Mouse (Mus musculus) heart, postnatal 0 days (tissue): Measurements from ENCODE around the gene Gm10272. TPM values are rescaled to one million over a fixed set of nuclear protein-coding genes. Genes with fewer than 3 reads are reported as not detected.

ENCODE experiments used
- ATAC-seq: fragments of 200-750 bp; cut with Nextera tagmentation; 2 replicates; pipeline ENCODE4 v1.8.0; 2017; ENCODE audit warnings: low read depth, moderate number of reproducible peaks, moderate library complexity; ENCODE audit not compliant: insufficient read depth
- DNase-seq: peaks from one replicate; pipeline ENCODE4 v3.0.0-alpha.2; 2016; ENCODE audit warnings: low spot score
- H3K27ac ChIP-seq: fragments of 300-500 bp; sonication (generic); 2 replicates; pipeline ENCODE4 v1.5.1; 2014; ENCODE audit warnings: low read depth, mild to moderate bottlenecking
- H3K27me3 ChIP-seq: fragments of 300-500 bp; sonication (generic); 2 replicates; pipeline ENCODE4 v1.6.1; 2014; ENCODE audit warnings: low read length, mixed read lengths; ENCODE audit not compliant: control insufficient read depth, insufficient read depth
- H3K36me3 ChIP-seq: fragments of 300-500 bp; sonication (generic); replicated peaks from 2 replicates; pipeline ENCODE4 v1.6.1; 2014; ENCODE audit warnings: low read length, mixed read lengths; ENCODE audit not compliant: control insufficient read depth, insufficient read depth
- H3K4me1 ChIP-seq: fragments of 300-500 bp; sonication (generic); 2 replicates; pipeline ENCODE4 v1.6.1; 2014; ENCODE audit warnings: antibody characterized with exemption; ENCODE audit not compliant: control insufficient read depth, insufficient read depth
- H3K4me2 ChIP-seq: fragments of 300-500 bp; sonication (generic); 2 replicates; pipeline ENCODE4 v1.6.1; 2014; ENCODE audit warnings: low read depth, mild to moderate bottlenecking, low read length, moderate library complexity
- H3K4me3 ChIP-seq: fragments of 300-500 bp; sonication (generic); 2 replicates; pipeline ENCODE4 v1.5.1; 2014; ENCODE audit warnings: low read depth, low read length
- H3K9ac ChIP-seq: fragments of 300-500 bp; sonication (generic); replicated peaks from 2 replicates; pipeline ENCODE4 v1.6.1; 2014; ENCODE audit warnings: low read depth, low read length, mixed read lengths
- H3K9me3 ChIP-seq: fragments of 300-500 bp; sonication (generic); replicated peaks from 2 replicates; pipeline ENCODE4 v1.6.1; 2016; ENCODE audit warnings: low read length; ENCODE audit not compliant: control insufficient read depth
- CTCF ChIP-seq: IDR thresholded peaks from 2 replicates; pipeline ENCODE4 v1.5.1; 2016; ENCODE audit warnings: antibody characterized with exemption, control low read depth, low read depth
- EP300 ChIP-seq: IDR thresholded peaks from 2 replicates; pipeline ENCODE4 v1.6.1; 2016; ENCODE audit warnings: antibody characterized with exemption, low read depth
- polyA plus RNA-seq: library from polyadenylated mRNA; unstranded; fragments of >200 nt; fragmentation: Nextera tagmentation; extraction: Ambion mirVana; gene quantifications from 2 replicates; pipeline ENCODE4 v1.2.1, GENCODE M21; 2015
- total RNA-seq: library from RNA; depleted of rRNA; stranded (reverse); fragments of >200 nt; gene quantifications from 2 replicates; pipeline ENCODE4 v1.2.3, GENCODE M21; 2014; ENCODE audit warnings: low replicate concordance; rRNA removed

The Gm10272 gene
- total and polyA plus RNA-seq, 2 experiments from 2014 or later = not detected

- H3K36me3 ChIP-seq = no peaks in the 10 kb centered on the region
- no peaks in the 10 kb centered on the region for H3K27me3 ChIP-seq
- H3K4me3 ChIP-seq = no peak overlapping the region
- no peak overlapping the region for H3K27ac ChIP-seq
- no peak overlapping the region for H3K9ac ChIP-seq
- no peaks in the 10 kb centered on the region for H3K9me3 ChIP-seq
- no peak for ATAC-seq
- DNase-seq = no peak
- TF ChIP-seq CTCF (no peak), EP300 (no peak)
- H3K4me1 ChIP-seq = no peaks in the 10 kb centered on the region
- no peak overlapping the region for H3K4me2 ChIP-seq
These were observed 47.0 kb downstream of the Gm10272 start for GRCm38 (mm10) chr10:77753448-77753847.

Other genes with a start within 250 kb of the Gm10272 start
- gene Fam207a, start 190.8 kb upstream of the Gm10272 start, total RNA-seq = 18.1 and 32.1 TPM in 2 replicates
- gene Fam207a, start 190.8 kb upstream of the Gm10272 start, polyA plus RNA-seq = 16.1 and 16.2 TPM in 2 replicates
- gene Itgb2, start 176.4 kb upstream of the Gm10272 start, total RNA-seq = 0.69 and 12.2 TPM in 2 replicates
- gene Itgb2, start 176.4 kb upstream of the Gm10272 start, polyA plus RNA-seq = 1.4 and 1.5 TPM in 2 replicates
- 117 and 163 TPM in 2 replicates for gene Pttg1ip, start 124.9 kb upstream of the Gm10272 start, total RNA-seq
- 117 and 119 TPM in 2 replicates for gene Pttg1ip, start 124.9 kb upstream of the Gm10272 start, polyA plus RNA-seq
- 112 and 128 TPM in 2 replicates for gene Sumo3, start 100.5 kb upstream of the Gm10272 start, total RNA-seq
- gene Sumo3, start 100.5 kb upstream of the Gm10272 start, polyA plus RNA-seq = 121 and 128 TPM in 2 replicates
- gene Gm49325, start 100.4 kb upstream of the Gm10272 start, total RNA-seq = not detected in 2 replicates
- gene Gm49325, start 100.4 kb upstream of the Gm10272 start, polyA plus RNA-seq = 6.8 and 13.7 TPM in 2 replicates
- 54.1 and 56.4 TPM in 2 replicates for gene Ube2g2, start 84.4 kb upstream of the Gm10272 start, total RNA-seq
- gene Ube2g2, start 84.4 kb upstream of the Gm10272 start, polyA plus RNA-seq = 69.7 and 71.8 TPM in 2 replicates
- 1.1 TPM in 1 of 2 replicates, not detected in the other for gene Tspear, start 20.1 kb upstream of the Gm10272 start, total RNA-seq
- not detected in 2 replicates for gene Tspear, start 20.1 kb upstream of the Gm10272 start, polyA plus RNA-seq
- gene Gm19402, start 15.9 kb upstream of the Gm10272 start, total RNA-seq = not detected in 2 replicates
- gene Gm19402, start 15.9 kb upstream of the Gm10272 start, polyA plus RNA-seq = not detected in 2 replicates
- gene Gm9508, start 9.4 kb upstream of the Gm10272 start, total RNA-seq = not detected in 2 replicates
- not detected in 2 replicates for gene Gm9508, start 9.4 kb upstream of the Gm10272 start, polyA plus RNA-seq
- not detected in 2 replicates for gene Gm10024, start 4.8 kb downstream of the Gm10272 start, total RNA-seq
- gene Gm10024, start 4.8 kb downstream of the Gm10272 start, polyA plus RNA-seq = not detected in 2 replicates
- gene Gm10142, start 9.2 kb downstream of the Gm10272 start, total RNA-seq = not detected in 2 replicates
- not detected in 2 replicates for gene Gm10142, start 9.2 kb downstream of the Gm10272 start, polyA plus RNA-seq
- not detected in 2 replicates for gene Krtap12-1, start 14.0 kb downstream of the Gm10272 start, total RNA-seq
- not detected in 2 replicates for gene Krtap12-1, start 14.0 kb downstream of the Gm10272 start, polyA plus RNA-seq
- gene Gm10100, start 19.9 kb downstream of the Gm10272 start, total RNA-seq = not detected in 2 replicates
- not detected in 2 replicates for gene Gm10100, start 19.9 kb downstream of the Gm10272 start, polyA plus RNA-seq
- gene Gm18596, start 36.0 kb downstream of the Gm10272 start, total RNA-seq = not detected in 2 replicates
- not detected in 2 replicates for gene Gm18596, start 36.0 kb downstream of the Gm10272 start, polyA plus RNA-seq
- gene Gm9736, start 44.7 kb downstream of the Gm10272 start, total RNA-seq = not detected in 2 replicates
- gene Gm9736, start 44.7 kb downstream of the Gm10272 start, polyA plus RNA-seq = not detected in 2 replicates
- gene Gm3233, start 53.1 kb downstream of the Gm10272 start, total RNA-seq = not detected in 2 replicates
- gene Gm3233, start 53.1 kb downstream of the Gm10272 start, polyA plus RNA-seq = not detected in 2 replicates
- gene Gm3238, start 64.7 kb downstream of the Gm10272 start, total RNA-seq = not detected in 2 replicates
- not detected in 2 replicates for gene Gm3238, start 64.7 kb downstream of the Gm10272 start, polyA plus RNA-seq
- gene Gm7138, start 70.3 kb downstream of the Gm10272 start, total RNA-seq = not detected in 2 replicates
- gene Gm7138, start 70.3 kb downstream of the Gm10272 start, polyA plus RNA-seq = not detected in 2 replicates
- gene Gm3250, start 75.9 kb downstream of the Gm10272 start, total RNA-seq = not detected in 2 replicates
- not detected in 2 replicates for gene Gm3250, start 75.9 kb downstream of the Gm10272 start, polyA plus RNA-seq
- gene Gm7137, start 81.6 kb downstream of the Gm10272 start, total RNA-seq = not detected in 2 replicates
- gene Gm7137, start 81.6 kb downstream of the Gm10272 start, polyA plus RNA-seq = not detected in 2 replicates
- not detected in 2 replicates for gene Gm9639, start 88.5 kb downstream of the Gm10272 start, total RNA-seq
- gene Gm9639, start 88.5 kb downstream of the Gm10272 start, polyA plus RNA-seq = not detected in 2 replicates
- not detected in 2 replicates for gene Gm19668, start 92.5 kb downstream of the Gm10272 start, total RNA-seq
- not detected in 2 replicates for gene Gm19668, start 92.5 kb downstream of the Gm10272 start, polyA plus RNA-seq
- not detected in 2 replicates for gene Gm9507, start 105.2 kb downstream of the Gm10272 start, total RNA-seq
- not detected in 2 replicates for gene Gm9507, start 105.2 kb downstream of the Gm10272 start, polyA plus RNA-seq
- gene Gm2696, start 108.1 kb downstream of the Gm10272 start, total RNA-seq = not detected in 2 replicates
- not detected in 2 replicates for gene Gm2696, start 108.1 kb downstream of the Gm10272 start, polyA plus RNA-seq
- not detected in 2 replicates for gene Krtap10-4, start 120.5 kb downstream of the Gm10272 start, total RNA-seq
- not detected in 2 replicates for gene Krtap10-4, start 120.5 kb downstream of the Gm10272 start, polyA plus RNA-seq
- gene Krtap10-10, start 129.3 kb downstream of the Gm10272 start, total RNA-seq = not detected in 2 replicates
- gene Krtap10-10, start 129.3 kb downstream of the Gm10272 start, polyA plus RNA-seq = not detected in 2 replicates
- not detected in 2 replicates for gene Gm36176, start 140.2 kb downstream of the Gm10272 start, total RNA-seq
- not detected in 2 replicates for gene Gm36176, start 140.2 kb downstream of the Gm10272 start, polyA plus RNA-seq
- not detected in 2 replicates for gene Gm10318, start 146.2 kb downstream of the Gm10272 start, total RNA-seq
- gene Gm10318, start 146.2 kb downstream of the Gm10272 start, polyA plus RNA-seq = not detected in 2 replicates
- not detected in 2 replicates for gene Gm3285, start 155.3 kb downstream of the Gm10272 start, total RNA-seq
- gene Gm3285, start 155.3 kb downstream of the Gm10272 start, polyA plus RNA-seq = not detected in 2 replicates
- gene Lrrc3, start 195.9 kb downstream of the Gm10272 start, total RNA-seq = 0.08 and 2.5 TPM in 2 replicates
- gene Lrrc3, start 195.9 kb downstream of the Gm10272 start, polyA plus RNA-seq = 0.54 and 0.63 TPM in 2 replicates